Mouse (Mus musculus) lung, embryonic 15.5 days (tissue): ENCODE measurements around the gene Hectd1. TPM values are rescaled to one million over a fixed set of nuclear protein-coding genes. Genes with fewer than 3 reads are reported as not detected.

Experiments used
- polyA plus RNA-seq: library from polyadenylated mRNA; unstranded; fragments of >200 nt; fragmentation: Nextera tagmentation; extraction: Ambion mirVana; gene quantifications from 2 replicates; pipeline ENCODE4 v1.2.1, GENCODE M21; 2015

Gene Hectd1
- polyA plus RNA-seq, 1 experiment from 2014 or later = 39.0 TPM

Other genes starting within 250 kb of the Hectd1 start
- 0.70 and 0.90 TPM in 2 replicates for gene Coch, start 236.2 kb downstream of the Hectd1 start, polyA plus RNA-seq
- gene Ap4s1, start 138.5 kb downstream of the Hectd1 start, polyA plus RNA-seq = 34.8 and 39.1 TPM in 2 replicates
- gene Strn3, start 137.6 kb downstream of the Hectd1 start, polyA plus RNA-seq = 40.7 and 43.5 TPM in 2 replicates
- gene Heatr5a, start 141.8 kb upstream of the Hectd1 start, polyA plus RNA-seq = 12.7 and 13.8 TPM in 2 replicates
- gene Dtd2, start 177.0 kb upstream of the Hectd1 start, polyA plus RNA-seq = 25.3 and 25.4 TPM in 2 replicates
- gene Gpr33, start 198.5 kb upstream of the Hectd1 start, polyA plus RNA-seq = not detected in 2 replicates